Mouse (Mus musculus) Muller cell, postnatal 12 days (primary cell): ENCODE measurements around the gene Mrps18b.

Experiments used
- DNase-seq: peaks from one replicate; pipeline ENCODE4 v3.0.0-alpha.2; 2015; ENCODE audit errors: inconsistent ontology term

Mrps18b gene

DNA sequence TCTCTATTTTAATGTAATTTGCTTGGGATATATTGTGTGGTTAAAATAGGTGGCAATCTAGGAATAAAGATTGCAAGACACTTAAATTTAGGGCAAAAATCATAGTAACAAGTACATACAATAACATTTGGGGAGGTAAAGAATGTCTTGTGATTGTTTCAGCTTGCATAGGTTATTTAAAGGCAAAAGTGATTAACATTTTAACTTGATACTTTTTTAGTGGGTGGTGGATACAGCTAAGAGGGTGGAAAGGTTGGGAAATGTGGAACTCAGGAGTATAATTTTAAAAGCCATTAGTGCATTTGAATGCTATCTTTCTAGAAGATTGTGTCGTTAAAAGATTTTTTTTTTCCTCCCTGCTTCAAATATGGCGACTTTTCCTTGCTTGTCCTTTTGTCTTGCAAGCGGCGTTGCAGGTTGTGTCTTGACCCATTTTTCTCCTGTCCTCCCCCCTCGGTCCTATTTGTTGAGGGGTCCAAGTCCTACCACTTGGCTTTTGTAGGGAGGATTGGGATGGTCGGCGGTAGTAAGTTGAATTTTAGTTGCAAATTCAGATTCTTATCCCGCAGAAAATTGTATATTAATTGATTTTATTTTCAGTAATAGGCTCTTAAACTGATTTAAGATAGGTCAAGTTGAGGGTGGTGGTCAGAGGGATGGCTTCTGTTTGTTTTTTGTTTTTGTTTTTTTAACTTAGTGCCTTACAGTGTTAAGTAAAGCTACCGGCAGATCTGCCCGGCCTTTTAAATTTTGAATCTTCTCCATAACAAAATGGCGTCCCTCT, 2.3 kb upstream of the Mrps18b start:
- peak; percentile 60 for DNase-seq

DNA sequence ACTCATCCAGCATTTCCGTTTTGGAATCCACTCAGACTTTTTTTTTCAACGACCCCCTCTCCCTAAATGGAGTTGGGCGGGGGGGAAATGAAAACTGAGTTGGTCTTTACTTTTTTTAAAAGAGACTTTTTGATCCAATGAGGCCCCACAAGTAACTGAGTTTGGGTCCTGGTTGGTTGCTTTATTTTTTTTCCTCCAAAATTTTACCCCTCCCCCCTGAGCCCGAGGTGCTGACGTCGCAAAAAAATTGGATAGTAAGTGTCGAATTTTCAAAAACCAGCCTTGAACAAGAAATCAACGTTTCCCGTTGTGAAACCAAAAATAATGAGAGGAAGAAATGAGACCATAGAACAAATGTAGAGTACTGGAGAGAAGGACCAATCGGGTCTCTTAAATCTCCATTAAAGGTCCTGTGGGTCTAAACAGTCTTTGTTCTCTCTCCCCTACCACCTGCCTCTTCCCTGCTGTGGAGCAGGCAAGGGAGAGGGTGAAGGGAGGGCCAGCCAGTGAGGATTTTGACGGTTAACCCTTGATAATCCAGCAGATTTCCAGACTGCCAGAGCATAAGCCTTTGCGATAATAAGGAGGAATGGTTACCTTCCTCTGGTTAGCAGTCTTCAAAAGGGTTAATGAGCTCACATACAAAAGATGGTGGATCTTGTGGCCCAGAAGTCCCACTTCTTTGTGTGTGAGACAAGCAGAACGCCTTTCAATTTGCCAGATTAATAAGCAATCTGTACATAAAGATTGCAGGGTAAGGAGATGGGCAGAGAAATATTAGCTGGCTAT, 1.5 kb upstream of the Mrps18b start:
- DNase-seq: no peak

DNA sequence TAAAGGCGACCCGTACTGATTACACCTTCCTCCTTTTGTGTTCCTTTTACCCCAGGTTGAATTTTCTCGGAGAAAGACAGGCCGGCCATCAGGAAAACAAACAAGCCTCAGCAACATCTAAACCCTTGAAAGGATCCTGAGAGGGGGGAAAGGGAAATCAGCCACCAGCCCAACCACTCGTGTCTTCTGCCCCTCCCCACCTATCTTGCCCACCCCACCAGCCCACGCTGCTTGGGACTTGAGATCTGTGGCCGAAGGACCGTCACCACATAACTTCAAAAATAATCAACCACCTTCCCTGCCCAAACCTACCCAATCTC, 914 bp upstream of the Mrps18b start:
- no peak for DNase-seq

DNA sequence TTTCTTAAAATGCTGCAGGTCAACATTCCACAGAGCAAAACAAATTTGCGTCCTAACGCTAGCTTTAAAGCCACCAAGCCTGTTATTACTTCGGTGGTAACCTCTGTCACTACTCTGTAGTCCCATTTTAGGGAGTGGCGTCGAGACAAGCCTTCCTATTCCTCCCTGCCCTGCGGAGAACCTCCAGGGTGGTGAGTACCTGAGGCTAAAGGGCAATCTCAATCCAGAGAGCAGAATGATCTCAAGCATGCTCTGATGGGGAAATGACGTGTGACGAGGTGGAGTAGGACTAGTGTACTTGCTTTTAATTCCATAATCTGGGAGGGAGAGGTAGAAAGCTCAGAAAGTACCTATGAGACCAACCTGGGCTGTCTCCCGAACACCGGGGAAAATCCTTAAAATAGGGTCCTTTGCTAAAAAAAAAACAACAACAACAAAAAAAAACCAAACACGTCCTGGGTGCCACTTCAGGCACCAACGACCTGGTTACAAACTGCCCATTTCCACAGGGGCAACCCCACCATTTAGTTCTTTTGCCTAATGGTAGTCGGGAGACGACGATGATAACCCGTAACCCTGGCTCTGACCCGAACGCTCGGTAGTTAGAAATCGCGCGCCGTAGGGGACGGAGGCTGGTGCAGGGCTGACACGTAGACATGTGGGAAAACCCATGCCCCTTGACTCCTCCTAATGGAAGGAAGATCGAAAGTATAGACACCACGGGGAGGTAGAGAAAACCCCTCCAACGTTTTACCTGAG, 472 bp downstream of the Mrps18b start:
- DNase-seq: no peak

DNA sequence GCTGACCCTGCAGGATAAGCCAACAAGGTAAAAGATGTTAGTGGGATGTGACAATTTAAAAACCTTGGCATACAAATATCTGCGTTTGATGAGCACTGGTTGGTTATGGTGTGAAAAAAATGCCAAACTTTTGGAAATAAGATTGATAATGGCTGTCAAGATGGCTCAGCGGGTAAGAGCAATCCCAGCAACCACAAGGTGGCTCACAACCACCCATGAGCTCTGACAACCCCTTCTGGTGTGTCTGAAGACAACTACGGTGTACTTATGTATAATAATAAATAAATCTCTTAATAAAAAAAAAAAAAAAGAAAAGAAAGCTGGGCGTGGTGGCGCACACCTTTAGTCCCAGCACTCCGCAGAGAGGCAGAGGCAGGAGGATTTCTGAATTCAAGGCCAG, 1.2 kb downstream of the Mrps18b start:
- DNase-seq: no peak

DNA sequence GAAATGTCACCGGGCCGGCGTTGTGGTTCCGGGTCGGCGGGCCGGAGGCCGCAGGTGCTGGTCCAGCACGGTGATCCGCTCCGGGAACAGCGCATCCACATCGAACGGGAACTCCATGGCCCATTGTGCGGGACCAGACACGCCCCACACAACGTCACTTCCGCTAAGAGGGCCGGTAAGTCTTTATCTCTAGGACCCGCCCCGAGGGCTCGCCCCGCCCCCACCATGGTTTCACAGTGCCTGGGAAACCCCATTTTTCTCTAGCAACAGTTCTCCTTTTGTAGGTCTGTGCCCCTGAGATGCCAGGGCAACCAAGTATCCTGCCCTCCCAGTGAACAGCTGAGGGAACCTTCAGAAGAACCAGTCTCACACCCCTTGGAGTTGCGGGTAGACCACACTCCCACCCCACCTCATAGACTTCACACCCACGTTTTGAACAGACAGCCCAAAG, 6.2 kb downstream of the Mrps18b start, which contains the start of gene Atat1:
Gene Atat1 (minus strand): TSS at position 157 of the 451 bp plus-strand sequence.
- DNase-seq: peak; percentile 95

DNA sequence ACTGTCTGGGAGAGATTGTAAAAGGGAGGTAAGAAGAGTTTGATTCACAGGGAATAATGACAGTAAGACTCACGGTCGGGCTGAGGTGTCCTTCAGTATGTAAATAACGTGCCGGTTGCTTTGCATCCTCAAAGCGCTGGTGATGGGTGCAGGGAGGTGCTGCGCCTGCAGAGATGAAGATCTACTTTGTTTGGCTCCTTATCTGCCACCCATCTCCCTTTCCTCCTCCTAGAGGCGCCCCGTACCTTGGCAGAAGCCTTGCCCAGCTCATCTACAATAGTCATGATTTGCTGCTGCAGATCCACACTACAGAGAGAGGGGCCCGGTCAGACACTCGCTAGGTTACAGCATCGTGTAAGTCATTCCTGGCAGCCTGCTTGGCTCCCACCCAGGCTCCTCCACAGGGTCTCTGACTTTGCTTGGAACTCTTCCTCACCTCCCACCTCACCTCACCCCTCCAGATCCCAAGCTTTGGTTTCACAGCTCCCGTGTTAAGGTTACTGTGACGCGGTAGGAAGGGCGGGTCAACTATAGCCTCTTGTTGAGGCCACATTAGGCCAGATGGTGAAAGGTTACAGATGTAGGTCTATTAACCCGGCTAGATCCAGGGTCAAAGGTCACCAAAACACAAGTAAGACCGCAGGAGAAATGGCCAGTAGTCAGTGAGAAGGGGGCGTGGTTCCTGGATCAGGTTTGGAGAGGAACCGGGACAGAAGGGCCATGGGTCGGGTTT, 6.8 kb downstream of the Mrps18b start:
- no peak for DNase-seq

DNA sequence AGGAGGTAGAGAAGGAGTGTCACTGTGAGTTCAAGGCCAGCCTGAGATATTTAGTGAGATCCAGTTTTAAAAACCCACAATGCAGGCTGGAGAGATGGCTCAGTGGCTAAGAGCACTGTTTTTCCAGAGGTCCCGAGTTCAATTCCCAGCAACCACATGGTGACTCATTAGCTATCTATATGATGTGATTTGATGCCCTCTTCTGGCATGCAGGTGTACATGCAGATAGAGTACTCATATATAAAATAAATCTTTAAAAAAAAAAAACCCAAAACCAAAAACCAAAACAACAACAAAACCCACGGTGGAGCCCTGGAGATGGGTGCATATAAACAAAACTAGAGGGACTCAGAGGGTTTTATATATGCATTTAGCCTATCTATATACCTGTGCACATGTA, 8.6 kb downstream of the Mrps18b start:
- DNase-seq: no peak

DNA sequence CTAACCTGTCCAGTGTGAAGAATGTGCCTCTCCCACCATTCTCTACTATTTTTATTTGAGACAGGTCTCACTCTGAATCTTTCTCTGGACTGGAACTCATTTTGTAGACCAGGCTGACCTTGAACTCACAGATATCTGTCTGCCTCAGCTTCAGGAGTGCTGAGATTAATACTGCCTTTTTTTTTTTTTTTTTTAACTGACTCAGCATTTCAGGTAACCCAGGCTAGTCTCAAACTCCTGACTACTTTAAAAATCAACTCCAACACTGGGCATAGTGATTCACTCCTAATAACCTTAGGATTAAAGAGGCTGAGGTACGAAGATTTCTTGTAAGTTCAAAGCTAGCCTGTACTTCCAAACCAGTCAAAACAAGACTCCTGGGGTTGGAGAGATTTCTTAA, 10.6 kb downstream of the Mrps18b start:
- DNase-seq: no peak

DNA sequence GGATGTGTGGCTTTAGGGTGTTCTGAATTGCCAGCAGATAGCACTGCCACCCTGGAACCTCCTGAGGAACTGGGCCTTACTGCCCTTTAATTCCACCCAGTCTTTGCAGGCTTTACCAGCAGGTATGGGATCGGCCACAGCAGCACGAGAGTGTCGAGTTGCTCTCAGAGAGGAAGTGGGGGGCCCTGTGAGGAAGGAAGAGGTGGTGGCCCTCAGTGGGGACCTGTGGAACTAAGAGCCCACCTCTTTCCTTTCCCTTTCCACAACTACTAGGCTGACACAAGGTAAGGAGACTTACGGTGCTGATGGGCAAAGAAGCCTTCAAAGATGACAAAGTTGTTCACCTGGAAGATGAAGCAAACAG, 12.2 kb downstream of the Mrps18b start:
- DNase-seq: no peak

DNA sequence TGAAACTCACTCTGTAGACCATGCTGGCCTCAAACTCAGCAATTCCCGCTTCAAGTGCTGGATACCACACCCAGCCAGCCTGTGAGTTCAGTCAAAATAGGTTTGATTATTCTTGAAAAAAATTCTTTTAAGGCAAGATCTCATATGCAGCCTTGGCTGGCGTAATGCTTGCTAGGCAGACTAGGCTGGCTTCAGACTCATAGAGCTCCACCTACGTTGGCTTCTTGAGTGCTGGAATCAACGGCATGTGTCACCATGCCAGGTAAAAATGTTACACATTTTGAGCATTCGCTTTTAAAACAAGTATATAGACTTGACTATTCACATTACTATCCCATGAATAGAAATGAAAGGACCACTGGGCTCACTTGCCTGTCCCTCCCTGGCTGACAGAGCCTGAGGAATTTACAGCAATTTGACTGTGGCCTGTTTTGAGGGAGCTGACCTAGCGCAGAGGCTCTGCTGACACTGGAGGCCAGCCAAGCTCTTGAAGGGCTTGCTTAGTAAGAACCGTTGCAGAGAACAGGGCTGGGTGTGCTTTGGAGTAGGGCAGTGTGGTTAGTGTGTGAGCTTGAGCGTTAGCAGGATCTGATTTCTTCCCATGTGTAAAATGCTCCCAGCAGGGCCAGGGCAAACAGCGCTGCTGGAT, 12.7 kb downstream of the Mrps18b start:
- DNase-seq: peak; percentile 77

DNA sequence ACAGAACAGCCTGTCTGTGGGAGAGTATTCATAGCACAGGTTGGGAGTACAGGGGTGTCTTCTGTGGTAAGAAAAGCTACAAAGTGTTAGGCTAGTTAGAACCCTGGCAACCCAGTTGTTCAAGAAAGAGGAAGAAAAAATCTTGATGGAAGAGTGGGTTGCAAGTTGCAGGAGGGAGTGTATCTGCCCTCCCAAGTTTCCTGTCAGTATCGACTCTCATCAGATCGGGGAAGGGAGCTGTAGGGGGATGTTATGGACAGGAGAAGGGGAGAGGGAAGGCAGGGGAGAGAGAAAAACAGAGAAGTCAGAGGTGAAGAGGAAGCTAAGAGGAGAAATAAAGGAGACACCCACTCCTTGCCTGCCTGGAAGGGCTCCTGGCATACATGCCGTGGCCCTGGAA, 15.6 kb downstream of the Mrps18b start:
- no peak for DNase-seq

DNA sequence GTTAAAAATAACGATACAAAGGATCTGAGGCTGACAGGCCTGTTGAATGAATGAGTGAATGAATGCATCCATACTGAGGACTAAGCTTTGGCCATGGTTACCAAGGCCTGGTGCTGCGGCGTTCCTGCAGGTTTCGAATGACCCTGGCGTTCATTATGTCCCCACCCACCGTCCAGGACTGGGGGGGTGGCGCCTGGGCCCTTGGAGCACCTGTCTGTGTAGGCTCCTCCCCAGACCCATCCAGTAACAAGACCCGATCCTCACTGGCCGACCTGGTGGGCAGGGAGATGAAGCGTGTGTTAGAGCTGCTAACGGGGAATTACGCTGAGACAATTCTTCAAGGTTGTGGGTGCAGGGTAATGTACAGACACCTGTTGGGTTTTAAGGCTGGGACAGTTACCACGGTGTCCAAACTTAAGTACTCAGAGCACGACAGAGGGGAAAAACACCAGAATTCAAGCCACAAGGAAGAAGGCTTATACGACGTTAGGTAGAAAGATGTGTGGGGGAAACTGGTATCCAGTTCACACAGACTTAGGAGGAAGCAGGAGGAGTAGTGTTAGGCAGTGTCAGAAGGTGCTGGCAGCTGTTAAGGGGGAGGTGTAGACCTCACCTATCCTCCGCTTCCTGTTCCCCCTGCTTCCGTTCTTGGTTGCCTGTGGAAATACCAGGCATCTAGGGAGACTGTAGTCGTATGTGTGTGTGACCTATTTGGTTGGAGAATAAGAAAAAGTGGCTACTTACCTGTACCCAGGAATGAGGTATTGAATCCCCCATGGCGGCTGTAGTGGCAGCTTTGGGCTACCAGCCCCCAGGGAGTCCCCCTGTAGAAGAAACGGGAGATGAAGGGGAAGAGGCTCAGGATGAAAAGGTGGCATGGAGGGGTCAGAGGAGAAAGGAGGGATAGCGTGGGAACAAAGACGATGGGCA, 18.3 kb downstream of the Mrps18b start:
- DNase-seq: no peak

DNA sequence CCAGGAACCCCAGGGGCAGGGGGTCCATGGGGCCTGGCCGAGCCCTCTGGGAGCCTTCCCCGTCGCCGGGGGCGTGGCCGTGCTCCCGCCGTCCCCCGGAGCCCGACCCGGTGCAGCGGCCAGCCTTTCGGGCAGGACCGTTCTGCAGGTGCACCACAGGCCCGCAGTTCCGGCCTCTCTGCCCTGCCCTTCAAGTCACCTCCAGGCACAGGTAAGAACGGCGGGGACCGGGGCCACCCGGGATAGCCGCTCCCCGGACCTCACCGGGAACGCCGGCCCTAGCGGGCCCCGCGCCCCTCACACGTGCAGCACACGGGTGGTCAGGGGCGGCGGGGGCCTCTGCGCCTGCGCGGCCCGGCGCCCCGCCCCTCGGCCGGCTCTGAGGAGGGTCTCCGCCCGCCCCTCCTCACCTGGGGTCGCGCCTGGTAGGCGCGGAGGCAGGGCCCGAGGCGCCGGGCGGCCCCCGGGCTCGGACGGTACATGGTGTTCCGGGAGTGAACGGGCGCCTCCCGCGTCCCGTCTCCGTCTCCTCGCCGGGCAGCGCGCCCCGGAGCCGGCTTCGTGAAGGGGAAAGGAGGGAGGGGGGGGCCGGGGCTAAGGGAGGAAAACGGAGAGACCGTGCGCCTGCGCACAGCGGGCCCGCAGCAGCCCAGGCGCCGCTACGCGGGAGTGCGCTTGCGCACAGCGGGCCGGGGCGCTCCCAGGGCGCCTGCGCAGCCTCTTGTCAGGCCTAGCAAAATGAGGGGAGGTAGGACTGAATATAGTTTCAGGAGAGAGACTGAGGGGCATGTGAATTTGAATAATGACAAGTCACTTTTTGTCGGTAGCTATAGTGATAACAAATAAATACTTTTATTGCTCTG, 19.2 kb downstream of the Mrps18b start, which contains the start of gene 2310061I04Rik:
Gene 2310061I04Rik (minus strand): TSS at position 651 of the 863 bp plus-strand sequence.
- peak; percentile 96 for DNase-seq

DNA sequence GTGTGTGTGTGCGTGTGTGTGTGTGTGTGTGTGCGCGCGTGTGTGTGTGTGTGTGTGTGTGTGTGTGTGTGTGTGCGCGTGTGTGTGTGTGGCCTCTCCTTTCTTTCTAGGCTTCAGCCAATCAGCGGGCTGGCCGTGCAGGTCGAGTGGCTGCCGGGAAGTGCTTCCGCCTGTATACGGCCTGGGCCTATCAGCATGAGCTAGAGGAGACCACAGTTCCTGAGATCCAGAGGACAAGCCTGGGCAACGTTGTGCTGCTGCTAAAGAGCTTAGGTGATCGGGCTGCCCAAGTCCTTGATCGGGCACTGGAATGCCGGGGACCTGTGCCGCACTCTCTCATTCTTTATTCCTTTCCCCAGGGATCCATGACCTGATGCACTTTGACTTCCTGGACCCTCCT, 28.5 kb downstream of the Mrps18b start:
- DNase-seq: no peak

DNA sequence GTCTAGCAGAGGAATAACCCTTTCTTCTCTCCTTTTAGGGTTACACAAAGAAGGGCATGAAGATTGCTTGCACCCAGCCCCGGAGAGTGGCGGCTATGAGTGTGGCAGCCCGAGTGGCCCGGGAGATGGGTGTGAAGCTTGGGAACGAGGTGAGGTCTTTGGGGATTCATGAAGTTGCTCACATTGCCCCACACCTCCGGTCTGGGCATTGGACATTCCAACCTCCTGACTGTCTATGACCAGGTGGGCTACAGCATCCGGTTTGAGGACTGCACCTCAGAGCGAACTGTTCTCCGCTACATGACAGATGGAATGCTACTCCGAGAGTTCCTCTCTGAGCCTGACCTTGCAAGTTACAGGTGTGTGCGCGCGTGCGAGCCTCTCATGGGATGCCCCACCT, 32.4 kb downstream of the Mrps18b start:
- no peak for DNase-seq

DNA sequence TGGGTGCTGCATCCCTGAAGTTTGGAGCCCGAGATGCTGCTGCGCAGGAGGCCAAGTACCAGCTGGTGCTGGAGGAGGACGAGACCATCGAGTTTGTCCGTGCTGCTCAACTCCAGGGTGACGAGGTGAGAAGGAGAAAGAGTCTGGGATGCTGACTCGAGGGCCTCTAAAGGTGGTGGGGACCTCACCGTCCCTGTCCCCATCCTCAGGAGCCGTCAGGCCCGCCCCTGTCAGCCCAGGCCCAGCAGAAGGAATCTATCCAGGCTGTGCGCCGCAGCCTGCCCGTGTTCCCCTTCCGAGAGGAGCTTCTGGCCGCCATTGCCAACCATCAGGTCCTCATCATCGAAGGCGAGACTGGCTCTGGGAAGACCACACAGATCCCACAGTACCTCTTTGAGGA, 33.3 kb downstream of the Mrps18b start:
- DNase-seq: no peak

DNA sequence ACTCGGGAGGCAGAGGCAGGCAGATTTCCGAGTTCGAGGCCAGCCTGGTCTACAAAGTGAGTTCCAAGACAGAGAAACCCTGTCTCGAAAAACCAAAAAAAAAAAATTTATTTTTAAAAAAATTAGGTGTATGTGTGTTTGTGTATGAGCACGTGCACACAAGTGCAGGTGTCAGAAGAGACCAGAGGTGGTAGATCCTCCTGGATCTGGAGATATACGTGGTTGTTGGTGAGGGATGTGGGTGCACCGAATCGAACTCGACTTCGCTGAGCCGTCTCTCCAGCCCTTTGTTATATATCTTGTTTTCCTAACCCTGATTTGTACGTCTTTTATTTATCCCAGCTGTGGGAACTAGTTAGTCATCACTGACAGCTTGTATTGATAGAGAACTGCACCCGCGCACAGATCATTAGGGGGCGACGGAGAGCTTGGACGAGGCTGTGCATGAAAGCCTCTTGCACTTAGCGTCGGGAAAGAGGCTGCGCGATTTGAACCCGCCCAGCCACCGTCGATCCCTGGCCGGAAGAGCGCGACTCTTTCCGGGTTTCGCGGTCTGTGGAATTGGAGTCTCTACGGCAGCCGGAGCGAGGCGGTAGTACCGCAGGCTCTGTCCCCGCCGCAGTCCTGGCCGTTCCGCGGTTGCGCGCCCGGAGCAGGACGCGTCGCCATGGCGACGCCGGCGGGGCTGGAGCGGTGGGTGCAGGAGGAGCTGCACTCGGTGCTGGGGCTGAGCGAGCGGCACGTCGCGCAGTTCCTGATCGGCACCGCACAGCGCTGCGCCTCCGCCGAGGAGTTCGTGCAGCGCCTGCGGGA, 36.7 kb downstream of the Mrps18b start, which contains the start of gene Dhx16:
Gene Dhx16 (plus strand): TSS at position 575 of the 813 bp plus-strand sequence.
- peak; percentile 97 for DNase-seq
